ENCODE assay signal across 22 mouse cellular contexts in genomic region chr14:28515331-28515730, GRCm38 (mm10). TPM values are rescaled to one million over a fixed set of nuclear protein-coding genes. Genes with fewer than 3 reads are reported as not detected.
DNase-seq lines count a peak whose midpoint lies in the region; ATAC-seq lines count a peak whose summit lies in the region.
"Had no signal": no experiment of that assay in that cellular context is flagged by ENCODE, and none has a peak within 500 bp of the region (broad histone marks: within the 10 kb centered on the region; RNA-seq: fewer than 3 reads in every experiment).

No protein-coding gene starts in this region.

- WGBS in embryonic facial prominence, embryonic 10.5 days = 38% methylated on average over 6 of the region's 6 CpGs
- WGBS in embryonic facial prominence, embryonic 11.5 days = 39% methylated on average over 6 of the region's 6 CpGs
- WGBS in hindbrain, embryonic 12.5 days = 32% methylated on average over 6 of the region's 6 CpGs
- WGBS in limb, embryonic 11.5 days = 51% methylated on average over 6 of the region's 6 CpGs

- no peak overlapping the region; the same call in 1 of the 2 replicates for H3K4me2 ChIP-seq in embryonic facial prominence, embryonic 11.5 days (ENCODE audit: low read depth, low read length)
- H3K4me2 ChIP-seq in hindbrain, embryonic 12.5 days (replicated peaks) = peak overlapping the region; percentile 39
- H3K4me2 ChIP-seq in limb, embryonic 11.5 days (ENCODE audit: low read depth, severe bottlenecking) = peak overlapping the region; percentile 27; the same call in 1 of the 2 replicates

- H3K9ac ChIP-seq in embryonic facial prominence, embryonic 11.5 days (replicated peaks; ENCODE audit: low read length) = 0 out of 2 replicates have a peak overlapping the region, but pooled peaks have one; percentile 15
- no peak overlapping the region for H3K9ac ChIP-seq in hindbrain, embryonic 12.5 days
- H3K9ac ChIP-seq in limb, embryonic 11.5 days (ENCODE audit: low read length) = no peak overlapping the region
- H3K9ac ChIP-seq: forebrain, postnatal 0 days had no signal

- peaks cover 46% of the 10 kb centered on the region for H3K27me3 ChIP-seq in embryonic facial prominence, embryonic 10.5 days (replicated peaks; ENCODE audit: low read depth, poor library complexity, severe bottlenecking)
- H3K27me3 ChIP-seq in embryonic facial prominence, embryonic 11.5 days (ENCODE audit: control insufficient read depth, insufficient read depth, low read length) = no peaks in the 10 kb centered on the region
- H3K27me3 ChIP-seq in hindbrain, embryonic 12.5 days = peaks cover 6% of the 10 kb centered on the region
- no peaks in the 10 kb centered on the region for H3K27me3 ChIP-seq in limb, embryonic 11.5 days (ENCODE audit: control insufficient read depth, insufficient read depth, low read length)

- peaks cover 61% of the 10 kb centered on the region for H3K4me1 ChIP-seq in embryonic facial prominence, embryonic 10.5 days
- peaks cover 5% of the 10 kb centered on the region; the same call in 1 of the 2 replicates for H3K4me1 ChIP-seq in embryonic facial prominence, embryonic 11.5 days (ENCODE audit: control insufficient read depth, insufficient read depth, low read length)
- H3K4me1 ChIP-seq in hindbrain, embryonic 12.5 days = peaks cover 36% of the 10 kb centered on the region
- H3K4me1 ChIP-seq in limb, embryonic 11.5 days (ENCODE audit: control insufficient read depth, insufficient read depth, low read length) = peaks cover 20% of the 10 kb centered on the region
- H3K4me1 ChIP-seq: megakaryocyte, embryonic 14.5 days had no signal

- H3K36me3 ChIP-seq in embryonic facial prominence, embryonic 10.5 days (replicated peaks) = peaks cover 81% of the 10 kb centered on the region
- H3K36me3 ChIP-seq in embryonic facial prominence, embryonic 11.5 days (replicated peaks; ENCODE audit: control insufficient read depth, insufficient read depth, low read depth, low read length) = no peaks in the 10 kb centered on the region; the same call in 1 of the 2 replicates
- peaks cover 7% of the 10 kb centered on the region; the same call in 1 of the 2 replicates for H3K36me3 ChIP-seq in hindbrain, embryonic 12.5 days
- H3K36me3 ChIP-seq in limb, embryonic 11.5 days (ENCODE audit: control insufficient read depth, insufficient read depth, low read length) = peaks cover 13% of the 10 kb centered on the region; the same call in 1 of the 2 replicates

- no peak for ATAC-seq in embryonic facial prominence, embryonic 11.5 days (replicated peaks; ENCODE audit: insufficient number of reproducible peaks, low FRiP score, low TSS enrichment, low read depth)
- ATAC-seq in hindbrain, embryonic 12.5 days (ENCODE audit: low FRiP score) = no peak
- no peak for ATAC-seq in limb, embryonic 11.5 days (ENCODE audit: insufficient number of reproducible peaks, low FRiP score, low TSS enrichment, low read depth)
- no peak for ATAC-seq in inflammation-experienced regulatory T-cells, adult 6 months
- no peak for ATAC-seq in megakaryocyte, adult 5-6 weeks (ENCODE audit: poor library complexity, severe bottlenecking)
- ATAC-seq: activated CD4-positive, CD25-positive, alpha-beta regulatory T cell, adult 4 months; forebrain, postnatal 0 days; lung, postnatal 0 days; midbrain, embryonic 16.5 days had no signal

- no peaks in the 10 kb centered on the region for H3K9me3 ChIP-seq in embryonic facial prominence, embryonic 10.5 days
- no peaks in the 10 kb centered on the region for H3K9me3 ChIP-seq in embryonic facial prominence, embryonic 11.5 days (replicated peaks; ENCODE audit: control insufficient read depth, low read length)
- no peaks in the 10 kb centered on the region for H3K9me3 ChIP-seq in hindbrain, embryonic 12.5 days (replicated peaks)
- no peaks in the 10 kb centered on the region for H3K9me3 ChIP-seq in limb, embryonic 11.5 days (ENCODE audit: control insufficient read depth, low read length)

- no peak overlapping the region for H3K27ac ChIP-seq in embryonic facial prominence, embryonic 10.5 days (replicated peaks)
- no peak overlapping the region for H3K27ac ChIP-seq in embryonic facial prominence, embryonic 11.5 days (replicated peaks; ENCODE audit: low read depth, low read length)
- H3K27ac ChIP-seq in hindbrain, embryonic 12.5 days = peak overlapping the region; percentile 35; the same call in 1 of the 2 replicates
- no peak overlapping the region for H3K27ac ChIP-seq in limb, embryonic 11.5 days (replicated peaks; ENCODE audit: low read depth, low read length)
- H3K27ac ChIP-seq: kidney, postnatal 0 days had no signal

- DNase-seq in embryonic facial prominence, embryonic 10.5 days (ENCODE audit: low spot score) = no peak
- no peak for DNase-seq in embryonic facial prominence, embryonic 11.5 days (ENCODE audit: low spot score)
- no peak for DNase-seq in limb, embryonic 11.5 days (ENCODE audit: low spot score)
- DNase-seq in kidney, postnatal 25 days = no peak
- DNase-seq: adrenal gland, adult 8-10 months; cerebellum, adult 11-12 months; cerebellum, postnatal 10 days; forebrain, postnatal 0 days; gastrocnemius, postnatal 14 days; heart, adult 18-20 months; kidney, adult 2 months; right cerebral cortex, adult 18-20 months; right cerebral cortex, postnatal 4 days; thymus, adult 18-20 months had no signal

- peak overlapping the region; percentile 24; the same call in 1 of the 2 replicates for H3K4me3 ChIP-seq in embryonic facial prominence, embryonic 10.5 days
- H3K4me3 ChIP-seq in embryonic facial prominence, embryonic 11.5 days (ENCODE audit: low read depth, low read length) = no peak overlapping the region
- H3K4me3 ChIP-seq in hindbrain, embryonic 12.5 days = no peak overlapping the region
- no peak overlapping the region for H3K4me3 ChIP-seq in limb, embryonic 11.5 days (ENCODE audit: low read depth, low read length)
- H3K4me3 ChIP-seq: megakaryocyte, embryonic 14.5 days had no signal

RNA-seq across cellular contexts. Expression of gene Wnt5a, which starts 10.8 kb away (rescaled TPM):
- 37.2 and 40.4 TPM in 2 replicates for polyA plus RNA-seq in embryonic facial prominence, embryonic 10.5 days (2016; fragmentation: Nextera tagmentation; extraction: Ambion mirVana)
- polyA plus RNA-seq in embryonic facial prominence, embryonic 11.5 days (2014; fragmentation: Nextera tagmentation; extraction: Ambion mirVana) = 66.6 and 67.4 TPM in 2 replicates
- 55.4 and 72.7 TPM in 2 replicates for polyA plus RNA-seq in hindbrain, embryonic 12.5 days (2016; fragmentation: Nextera tagmentation; extraction: Ambion mirVana)
- polyA plus RNA-seq in limb, embryonic 11.5 days (2014; fragmentation: Nextera tagmentation; extraction: Ambion mirVana) = 110 and 115 TPM in 2 replicates
- polyA plus RNA-seq in inflammation-experienced regulatory T-cells, adult 6 months (2017; shearing (Covaris generic)) = not detected
- total RNA-seq in megakaryocyte, adult 5-6 weeks (2015) = not detected in 2 replicates
- not detected in 2 replicates for total RNA-seq in megakaryocyte, adult 5-6 weeks (2017)
- polyA plus RNA-seq: activated CD4-positive, CD25-positive, alpha-beta regulatory T cell, adult 4 months had no signal

Comparison
In these comparisons a context has a peak if more than half of its experiments do, and no peak if none do; other contexts are left out.
1. RNA of gene Wnt5a, which starts 10.8 kb away (polyA plus RNA-seq): 110 to 115 TPM in limb, embryonic 11.5 days, 66.6 to 67.4 TPM in embryonic facial prominence, embryonic 11.5 days, 55.4 to 72.7 TPM in hindbrain, embryonic 12.5 days and 37.2 to 40.4 TPM in embryonic facial prominence, embryonic 10.5 days; not detected in inflammation-experienced regulatory T-cells, adult 6 months; every median in the first group is over 10 times any median in the second.